Mouse (Mus musculus) olfactory bulb, adult 2 months (tissue): Measurements from ENCODE around the gene Fnbp4. TPM values are rescaled to one million over a fixed set of nuclear protein-coding genes. Genes with fewer than 3 reads are reported as not detected.
"Not testable (repeated sequence)": the region's sequence is repeated elsewhere in the genome, so short reads cannot be mapped to it uniquely, and the experiment has no call there.

Source experiments
- H3K27ac ChIP-seq: fragments of 200-500 bp; 2 replicates; pipeline ENCODE4 v1.5.1; 2012; ENCODE audit warnings: low read depth, low read length; ENCODE audit not compliant: insufficient read depth
- H3K4me1 ChIP-seq: fragments of 200-500 bp; 2 replicates; pipeline ENCODE4 v1.6.1; 2012; ENCODE audit warnings: low read length; ENCODE audit not compliant: control insufficient read depth, insufficient read depth
- H3K4me3 ChIP-seq: fragments of 200-500 bp; 2 replicates; pipeline ENCODE4 v1.5.1; 2012; ENCODE audit warnings: mild to moderate bottlenecking, low read depth, low read length, moderate library complexity; ENCODE audit not compliant: insufficient read depth
- CTCF ChIP-seq: fragments of 200-500 bp; IDR thresholded peaks from 2 replicates; pipeline ENCODE4 v1.5.1; 2012; ENCODE audit warnings: low read depth, mild to moderate bottlenecking, low read length, moderate library complexity; ENCODE audit not compliant: insufficient read depth
- POLR2A ChIP-seq: fragments of 200-500 bp; IDR thresholded peaks from 2 replicates; pipeline ENCODE4 v1.6.1; 2012; ENCODE audit warnings: mild to moderate bottlenecking, low read depth, low read length, moderate library complexity; ENCODE audit not compliant: insufficient read depth
- WGBS: fragments of 180-500 bp; shearing (Covaris S2); methylation state at CpG from one replicate; pipeline ENCODE4 v1.1.7; 2018; 5-methylcytosine and 5-hydroxymethylcytosine counted together
- polyA plus RNA-seq: library from polyadenylated mRNA; stranded (reverse); fragments of >200 nt; gene quantifications from 2 replicates; pipeline ENCODE4 v1.2.4, GENCODE M21; 2012; ENCODE audit warnings: low replicate concordance; ENCODE audit not compliant: missing spikeins, insufficient read depth, insufficient read length

The Fnbp4 gene
- polyA plus RNA-seq, 1 experiment: 360 TPM

DNA sequence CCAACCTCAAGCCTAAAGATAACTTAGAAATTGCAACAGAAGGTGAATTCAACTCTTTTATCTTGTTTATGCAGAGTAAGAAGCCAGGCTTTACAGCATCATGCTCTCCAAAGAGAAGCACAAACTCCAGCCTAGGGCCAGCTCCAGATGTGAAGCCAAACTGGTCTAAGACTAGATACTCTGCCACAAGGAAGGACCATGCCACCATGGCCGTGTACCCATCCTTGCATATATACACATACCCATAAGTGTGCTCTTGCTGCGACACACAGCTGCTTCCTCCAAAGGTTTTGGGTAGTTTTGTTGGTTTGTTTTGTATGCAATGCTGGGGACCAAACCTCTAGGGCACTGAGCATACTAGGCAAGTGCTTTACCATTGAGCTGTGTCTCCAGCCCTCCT lies 70.1 kb downstream of the Fnbp4 start:
- Histone ChIP-seq H3K4me1 (no peaks in the 10 kb centered on the region), H3K4me3 (no peak overlapping the region), H3K27ac (no peak overlapping the region)
- WGBS: 86% methylated on average over 2 of the region's 2 CpGs
- no peak for TF ChIP-seq POLR2A
- TF ChIP-seq CTCF: no peak

DNA sequence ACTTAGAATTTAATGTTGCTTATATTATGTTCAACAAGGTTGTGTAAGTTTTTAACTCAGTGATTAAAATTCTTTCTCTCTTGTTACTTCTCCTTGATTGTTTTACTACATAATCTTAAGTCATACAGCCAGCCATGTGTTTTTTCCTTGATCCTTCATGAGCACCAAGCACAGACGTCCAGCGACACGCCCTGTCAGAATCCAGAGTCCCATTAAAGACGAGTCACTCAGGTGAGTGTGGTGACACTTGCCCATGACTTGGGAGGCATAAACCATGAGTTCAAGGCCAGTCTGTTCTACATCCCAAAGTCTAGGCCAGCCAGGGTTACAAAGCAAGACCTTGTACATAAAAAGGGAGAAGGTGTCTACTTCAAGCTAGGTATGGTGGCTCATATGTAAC lies 71.0 kb downstream of the Fnbp4 start:
- Histone ChIP-seq H3K27ac (no peak overlapping the region), H3K4me3 (no peak overlapping the region), H3K4me1 (no peaks in the 10 kb centered on the region)
- TF ChIP-seq POLR2A (no peak), CTCF (no peak)
- WGBS: 87% methylated on average over 4 of the region's 4 CpGs

DNA sequence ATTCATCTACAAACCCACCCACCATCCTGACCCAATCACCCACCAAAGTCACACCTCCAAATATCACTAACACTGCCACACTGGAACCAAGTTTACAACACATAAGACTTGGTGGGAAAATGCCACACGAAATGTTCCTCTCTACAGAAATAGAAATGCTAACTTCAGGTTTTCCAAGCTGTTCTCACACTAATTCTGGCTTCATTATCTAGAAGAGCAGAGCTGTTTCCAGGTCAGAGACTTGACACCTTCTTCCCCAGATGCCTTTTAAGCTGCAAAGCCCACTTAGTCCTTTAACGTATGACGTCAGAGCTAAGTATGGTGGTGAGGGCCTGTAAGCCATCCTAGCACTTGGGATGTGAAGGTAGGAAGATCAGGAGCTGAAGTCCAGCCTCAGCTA lies 73.5 kb downstream of the Fnbp4 start:
- 92% methylated on average over 3 of the region's 3 CpGs for WGBS
- no peak overlapping the region for H3K27ac ChIP-seq
- no peaks in the 10 kb centered on the region for H3K4me1 ChIP-seq
- H3K4me3 ChIP-seq: no peak overlapping the region
- TF ChIP-seq CTCF (no peak), POLR2A (no peak)

DNA sequence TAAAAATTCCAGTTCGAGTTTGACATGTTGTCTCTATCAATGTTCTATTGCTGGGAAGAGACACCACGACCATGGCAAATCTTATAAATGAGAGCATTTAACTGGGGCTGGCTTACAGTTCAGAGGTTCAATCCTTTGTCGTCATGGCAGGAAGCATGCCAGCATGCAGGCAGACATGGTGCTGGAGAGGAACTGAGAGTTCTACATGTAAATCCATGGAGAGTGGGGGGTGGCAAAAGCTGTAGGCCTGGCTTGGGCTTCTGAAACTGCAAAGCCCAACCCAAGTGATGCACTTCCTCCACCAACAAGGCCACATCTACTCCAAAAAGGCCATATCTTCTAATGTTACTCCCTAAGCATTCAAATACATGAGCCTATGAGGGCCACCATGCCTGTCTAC lies 75.7 kb downstream of the Fnbp4 start:
- Histone ChIP-seq H3K4me1 (no peaks in the 10 kb centered on the region), H3K27ac (no peak overlapping the region), H3K4me3 (no peak overlapping the region)
- no peak for TF ChIP-seq POLR2A
- TF ChIP-seq CTCF: no peak
- WGBS: 82% methylated on average over 3 of the region's 3 CpGs

DNA sequence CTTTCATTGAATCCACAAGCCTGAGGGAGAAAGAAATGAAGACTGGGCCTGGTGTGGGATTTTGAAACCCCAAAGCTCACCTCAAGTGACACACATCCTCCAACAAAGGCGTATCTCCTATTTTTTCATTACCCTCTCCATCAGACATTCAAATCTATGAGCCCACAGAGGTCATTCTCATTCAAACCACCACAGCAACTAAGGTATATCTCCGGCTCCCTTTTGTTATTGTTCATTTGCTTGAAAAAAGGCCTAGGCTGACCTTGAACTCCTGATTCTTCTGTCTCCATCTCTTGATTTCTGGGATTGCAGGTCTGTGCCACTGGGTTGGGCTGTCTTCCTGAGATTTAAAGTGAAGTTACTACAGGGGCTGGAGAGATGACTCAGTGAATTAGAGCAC lies 77.8 kb downstream of the Fnbp4 start:
- Histone ChIP-seq H3K27ac (no peak overlapping the region), H3K4me1 (no peaks in the 10 kb centered on the region), H3K4me3 (no peak overlapping the region)
- TF ChIP-seq POLR2A (no peak), CTCF (no peak)
- 91% methylated on average over 2 of the region's 2 CpGs for WGBS

DNA sequence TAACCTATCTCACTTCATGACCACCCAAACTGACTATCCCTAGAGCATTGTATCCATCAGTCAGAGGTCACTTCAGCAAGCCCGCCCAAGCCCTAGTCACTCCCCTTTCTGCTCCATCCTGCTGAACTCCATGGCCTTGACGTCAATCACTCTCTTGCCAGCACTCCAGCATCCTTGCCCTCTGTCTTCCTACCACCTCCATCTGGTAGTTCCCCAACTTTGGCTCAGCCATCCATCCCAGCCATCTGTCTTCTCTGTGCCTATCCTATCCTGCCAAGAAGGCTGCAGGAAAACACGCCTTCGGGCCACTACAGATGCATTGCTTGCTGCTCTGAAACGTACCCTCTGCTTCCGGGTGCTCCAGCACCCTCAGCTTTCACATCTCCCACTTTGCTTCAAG lies 78.6 kb downstream of the Fnbp4 start:
- Histone ChIP-seq H3K4me1 (no peaks in the 10 kb centered on the region), H3K4me3 (no peak overlapping the region), H3K27ac (no peak overlapping the region)
- TF ChIP-seq CTCF (no peak), POLR2A (no peak)
- WGBS: 83% methylated on average over 6 of the region's 6 CpGs

DNA sequence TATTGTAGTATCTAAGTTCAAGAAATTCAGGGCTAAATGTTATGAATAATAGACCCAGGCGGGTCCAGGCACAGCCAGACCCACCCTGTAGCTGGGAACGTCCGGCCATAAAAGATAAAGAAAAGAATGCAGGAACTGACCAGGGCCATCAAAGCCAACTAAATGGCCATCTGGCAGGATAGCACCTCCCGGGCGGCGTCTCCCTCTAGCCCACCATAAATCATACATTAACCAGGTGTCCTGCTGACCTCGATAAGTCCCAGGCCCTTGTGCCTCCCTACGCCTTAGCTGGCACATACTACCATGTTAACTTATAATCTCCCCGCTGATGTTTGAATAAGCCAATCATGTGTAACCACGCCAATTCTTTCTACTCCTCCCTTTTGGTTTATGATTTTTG lies 79.4 kb downstream of the Fnbp4 start:
- H3K27ac ChIP-seq, H3K4me1 ChIP-seq, H3K4me3 ChIP-seq: not testable (repeated sequence)
- WGBS: 91% methylated on average over 10 of the region's 10 CpGs

DNA sequence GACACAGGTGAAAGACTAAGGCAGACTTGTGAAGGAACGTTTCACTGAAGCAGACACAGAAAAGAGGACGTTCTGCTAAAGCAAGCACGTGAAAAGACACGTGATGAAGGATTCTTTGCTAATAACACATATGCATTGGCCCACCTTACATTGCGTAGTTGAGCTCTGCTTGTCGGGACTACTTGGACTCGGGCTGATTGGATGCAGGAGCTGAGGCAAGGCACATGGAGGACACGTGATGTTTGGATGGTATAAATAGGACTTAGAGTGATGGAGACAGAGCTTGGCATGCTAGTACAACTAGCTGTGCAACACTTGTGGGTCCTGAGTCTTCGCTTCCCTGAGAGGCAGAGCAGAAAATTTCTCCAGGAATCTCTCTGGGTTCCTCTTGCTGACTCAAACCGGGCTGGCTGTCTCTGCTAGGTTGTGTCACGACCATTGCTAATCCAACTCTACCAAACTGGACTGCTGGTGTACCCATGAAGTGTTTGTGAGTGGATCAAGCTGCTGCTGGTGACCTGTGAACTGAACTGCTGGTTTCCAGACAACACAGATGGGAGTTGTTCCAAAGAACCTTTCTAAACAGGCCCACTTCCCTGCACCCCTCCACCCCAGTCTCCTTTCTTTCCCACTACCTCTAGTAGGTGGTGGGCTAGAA lies 80.5 kb downstream of the Fnbp4 start:
- TF ChIP-seq POLR2A: no peak
- 85% methylated on average over 11 of the region's 11 CpGs for WGBS
- no peak overlapping the region for H3K4me3 ChIP-seq
- H3K27ac ChIP-seq: no peak overlapping the region
- H3K4me1 ChIP-seq: no peaks in the 10 kb centered on the region

DNA sequence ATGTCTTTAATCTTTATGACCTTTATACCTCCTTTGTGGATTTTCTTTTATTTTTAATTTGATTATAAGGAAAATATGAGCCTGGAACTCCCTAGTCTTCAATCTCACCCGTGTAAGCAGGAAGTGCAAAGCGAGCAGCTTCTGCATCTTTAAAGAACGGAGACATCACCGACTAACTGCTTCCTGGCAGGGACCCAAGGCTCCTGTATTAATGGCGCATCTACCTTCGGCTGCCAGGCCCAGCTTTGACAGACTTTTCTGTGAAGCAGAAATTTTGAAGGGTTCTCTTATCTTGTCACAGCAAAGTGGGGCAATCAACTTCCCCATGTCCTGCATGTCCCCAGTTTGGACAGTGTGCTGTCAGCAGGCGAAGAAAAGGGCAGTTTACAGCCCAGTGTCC lies 83.6 kb downstream of the Fnbp4 start:
- Histone ChIP-seq H3K27ac (no peak overlapping the region), H3K4me1 (no peaks in the 10 kb centered on the region), H3K4me3 (no peak overlapping the region)
- WGBS: 62% methylated on average over 7 of the region's 7 CpGs
- TF ChIP-seq POLR2A (no peak), CTCF (no peak)

Other genes with a start within 250 kb of the Fnbp4 start
- 79.8 TPM in 1 of 2 replicates, not detected in the other for gene Ptprj, start 164.7 kb upstream of the Fnbp4 start, polyA plus RNA-seq
- not detected in 2 replicates for gene Nup160, start 68.2 kb upstream of the Fnbp4 start, polyA plus RNA-seq
- gene Agbl2, start 37.4 kb downstream of the Fnbp4 start, polyA plus RNA-seq: not detected in 2 replicates
- 367 TPM in 1 of 2 replicates, not detected in the other for gene Mtch2, start 101.8 kb downstream of the Fnbp4 start, polyA plus RNA-seq
- gene C1qtnf4, start 140.5 kb downstream of the Fnbp4 start, polyA plus RNA-seq: not detected in 2 replicates
- gene Kbtbd4, start 159.4 kb downstream of the Fnbp4 start, polyA plus RNA-seq: not detected in 2 replicates
- not detected in 2 replicates for gene Ndufs3, start 159.5 kb downstream of the Fnbp4 start, polyA plus RNA-seq
- gene Celf1, start 195.0 kb downstream of the Fnbp4 start, polyA plus RNA-seq: 177 and 210 TPM in 2 replicates